Mouse (Mus musculus) cerebellum, postnatal 36 days (tissue): ENCODE results near the gene Gm11444.

Experiments
- DNase-seq, 2 experiments: peaks; one replicate each; pipeline ENCODE4 v3.0.0; 2021 to 2022; ENCODE audit warnings: mixed read lengths in 2 of 2

Gene Gm11444

GRCm38 (mm10) chr11:85857997-85858698 is 8.0 kb upstream of the Gm11444 start:
- no peak for DNase-seq

DNA sequence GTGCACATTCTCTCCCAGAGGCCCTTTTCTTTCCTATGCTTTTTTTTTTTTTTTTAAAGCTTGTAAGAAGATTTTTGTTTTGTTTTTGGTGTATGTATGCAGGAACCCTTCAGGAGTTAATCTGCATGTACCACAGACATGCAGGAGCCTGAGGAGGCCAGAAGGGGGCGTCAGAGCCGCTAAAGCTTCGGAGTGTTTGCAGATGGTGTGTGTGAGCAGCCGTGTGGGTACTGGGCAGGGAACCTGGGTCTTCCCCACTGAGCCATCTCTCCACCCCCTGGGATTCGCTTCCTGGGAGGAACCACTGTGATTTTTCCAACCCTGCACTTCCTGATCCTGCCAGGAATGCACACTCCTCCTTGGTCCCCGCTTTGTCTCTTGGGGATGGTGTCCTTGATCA is 625 bp upstream of the Gm11444 start:
- no peak for DNase-seq

GRCm38 (mm10) chr11:85849037-85849436 is 1.1 kb downstream of the Gm11444 start:
- DNase-seq = peak; percentile 54 to 62

DNA sequence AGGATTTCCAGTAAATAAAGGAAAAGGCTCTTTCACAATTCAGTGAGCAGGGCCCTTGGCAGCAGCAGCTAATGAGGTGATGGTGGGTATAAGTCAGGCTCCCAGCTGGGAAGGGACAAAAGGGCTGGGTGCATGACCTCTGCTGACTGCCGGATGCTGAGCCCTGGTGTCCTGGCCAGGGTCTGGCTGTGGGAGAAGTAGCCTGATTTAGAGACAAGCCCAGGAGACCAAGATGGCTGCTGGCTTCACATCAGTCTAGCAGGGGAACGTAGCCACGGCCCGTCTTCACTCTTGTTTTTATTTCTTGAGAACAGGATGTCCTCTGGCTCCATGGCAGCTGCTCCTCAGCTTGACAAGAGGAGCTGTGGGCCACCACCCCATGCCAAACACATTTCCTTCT is 3.6 kb downstream of the Gm11444 start:
- DNase-seq = no peak

- DNase-seq = no peak
These were observed 4.2 kb downstream of the Gm11444 start for GRCm38 (mm10) chr11:85845921-85846320.

- DNase-seq = no peak
These were observed 5.2 kb downstream of the Gm11444 start for GRCm38 (mm10) chr11:85844971-85845370.

DNA sequence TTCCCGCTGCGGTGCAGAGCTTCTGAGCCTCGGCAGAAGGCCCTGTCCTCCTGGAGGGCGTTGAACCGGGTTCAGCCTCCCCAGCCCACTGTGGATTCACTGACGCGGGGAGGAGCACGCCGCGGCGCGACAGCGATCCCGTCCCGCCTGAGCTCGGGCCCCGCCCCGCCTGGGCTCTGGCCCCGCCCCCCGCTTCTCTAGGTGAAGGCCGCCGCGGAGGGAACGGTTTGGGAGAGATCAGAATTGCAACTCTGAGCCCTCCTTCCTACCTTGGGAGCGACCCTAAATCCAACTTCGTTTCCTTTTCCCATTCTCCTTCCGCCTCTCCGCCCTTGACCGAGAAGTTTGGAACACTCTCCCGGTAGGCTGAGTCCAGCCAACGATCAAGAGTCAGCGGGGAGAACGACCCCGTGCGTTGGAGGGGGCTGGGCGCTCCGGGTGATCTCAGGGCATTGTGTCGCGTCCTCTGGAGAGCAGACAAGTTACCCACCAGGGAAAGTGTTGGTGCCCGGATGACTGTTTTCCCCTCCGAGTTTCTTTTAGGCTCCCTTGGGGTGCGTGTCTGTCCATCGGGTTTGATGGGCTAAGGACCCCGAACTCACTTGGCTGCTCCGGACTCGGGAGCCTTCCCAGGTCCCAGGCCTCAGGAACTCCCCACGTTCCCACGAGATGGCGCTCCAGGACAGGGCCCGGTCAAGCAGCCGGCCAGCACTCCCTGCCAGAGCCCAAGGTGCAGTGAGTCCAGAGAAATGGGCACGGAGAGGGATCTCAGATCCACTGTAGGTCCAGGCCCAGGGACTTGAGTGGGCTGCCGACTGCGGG is 5.8 kb downstream of the Gm11444 start:
- peak; percentile 78 for DNase-seq

DNA sequence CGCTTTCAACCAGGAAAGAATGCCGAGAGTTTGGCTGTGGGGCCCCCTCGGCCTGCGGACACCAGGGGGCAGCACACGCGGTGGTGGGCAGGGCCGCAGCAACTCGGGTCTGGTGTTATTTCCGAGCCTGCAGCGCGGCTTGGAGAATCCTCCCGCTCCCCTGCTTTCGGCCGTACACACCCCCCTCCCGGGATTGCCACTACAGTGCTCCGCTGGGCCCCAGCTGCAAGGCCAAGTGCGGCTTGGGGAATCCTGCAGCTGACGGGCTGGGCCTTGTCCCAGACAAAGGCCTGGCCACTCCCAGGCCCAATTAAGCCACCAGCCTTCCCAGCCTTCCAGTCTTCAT is 6.8 kb downstream of the Gm11444 start:
- peak in 1 of 2 experiments; percentile 42 for DNase-seq

DNA sequence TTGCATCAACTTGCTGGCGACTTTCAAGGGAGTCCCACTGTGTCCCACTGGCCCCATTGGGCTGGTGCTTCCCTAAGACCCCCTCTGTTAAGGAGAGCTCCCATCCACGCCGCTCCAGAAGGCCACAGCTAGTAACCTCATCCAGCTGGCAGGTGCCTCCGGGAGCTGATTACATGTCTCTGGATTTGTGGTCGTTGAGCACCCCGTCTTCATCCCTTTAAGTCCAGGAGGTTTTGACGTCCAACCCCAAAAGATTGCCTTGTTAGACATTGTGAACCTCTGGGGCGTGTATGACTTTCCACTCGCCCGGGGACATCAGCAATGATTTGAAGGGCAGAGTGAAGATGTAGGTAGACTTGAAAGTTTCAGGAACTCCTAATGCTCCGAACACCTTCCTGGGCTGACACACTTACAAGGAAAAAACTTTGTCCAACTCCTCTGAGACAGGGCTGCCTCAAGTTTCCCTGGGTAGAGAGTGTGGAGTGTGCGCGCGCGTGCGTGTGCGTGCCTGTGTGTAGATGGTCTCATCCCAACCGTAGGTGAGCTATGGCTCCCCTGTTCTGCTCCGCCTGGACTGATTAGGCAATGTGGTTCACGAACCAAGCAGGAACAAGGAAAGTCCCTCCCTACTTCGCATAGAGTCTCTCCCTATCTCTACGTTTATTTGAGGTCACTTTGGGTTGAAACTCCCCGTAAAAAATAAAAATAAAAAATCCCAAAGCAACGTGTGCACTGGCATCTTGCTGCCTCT is 7.4 kb downstream of the Gm11444 start:
- no peak for DNase-seq

- peak in 1 of 2 experiments; percentile 50 for DNase-seq
These were observed 8.2 kb downstream of the Gm11444 start for GRCm38 (mm10) chr11:85841980-85842379.

GRCm38 (mm10) chr11:85841211-85841681 is 8.9 kb downstream of the Gm11444 start:
- DNase-seq = no peak

- no peak for DNase-seq
These were observed 9.4 kb downstream of the Gm11444 start for GRCm38 (mm10) chr11:85840803-85841145.

DNA sequence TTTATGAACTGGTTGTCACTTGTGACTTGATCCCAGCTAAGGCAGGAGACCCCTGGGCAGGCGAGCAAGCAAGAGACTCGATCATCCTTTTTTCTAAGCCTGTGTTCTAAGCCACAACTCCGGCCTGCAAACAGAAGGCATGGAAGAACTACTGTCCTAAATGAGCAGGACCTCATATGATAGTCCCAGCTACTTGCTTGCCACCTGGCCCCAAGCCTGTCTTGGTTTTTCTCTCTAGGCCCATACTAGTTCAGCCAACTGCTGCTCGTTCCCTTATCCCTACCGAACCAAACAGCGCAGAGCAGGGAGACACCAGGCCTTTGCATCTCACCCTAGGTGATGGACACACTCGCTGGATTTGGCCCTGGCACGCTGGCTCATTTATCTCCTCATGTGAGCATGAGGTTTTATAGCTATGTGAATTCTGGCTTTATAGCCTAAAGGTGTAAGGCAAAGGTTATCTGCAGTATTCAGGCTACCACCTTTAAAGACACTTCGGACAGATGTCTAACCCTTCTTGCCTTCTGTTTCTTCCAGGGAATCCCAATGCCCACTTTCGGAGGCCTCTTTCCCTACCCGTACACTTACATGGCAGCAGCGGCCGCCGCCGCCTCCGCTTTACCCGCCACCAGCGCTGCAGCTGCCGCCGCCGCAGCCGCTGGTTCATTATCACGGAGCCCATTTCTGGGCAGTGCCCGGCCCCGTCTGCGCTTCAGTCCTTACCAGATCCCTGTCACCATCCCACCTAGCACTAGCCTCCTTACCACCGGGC is 9.9 kb downstream of the Gm11444 start:
- DNase-seq = no peak

GRCm38 (mm10) chr11:85839258-85840030 is 10.7 kb downstream of the Gm11444 start:
- DNase-seq = no peak

- no peak for DNase-seq
These were observed 11.5 kb downstream of the Gm11444 start for GRCm38 (mm10) chr11:85838424-85839257.

GRCm38 (mm10) chr11:85837648-85838423 is 12.3 kb downstream of the Gm11444 start:
- DNase-seq = no peak

DNA sequence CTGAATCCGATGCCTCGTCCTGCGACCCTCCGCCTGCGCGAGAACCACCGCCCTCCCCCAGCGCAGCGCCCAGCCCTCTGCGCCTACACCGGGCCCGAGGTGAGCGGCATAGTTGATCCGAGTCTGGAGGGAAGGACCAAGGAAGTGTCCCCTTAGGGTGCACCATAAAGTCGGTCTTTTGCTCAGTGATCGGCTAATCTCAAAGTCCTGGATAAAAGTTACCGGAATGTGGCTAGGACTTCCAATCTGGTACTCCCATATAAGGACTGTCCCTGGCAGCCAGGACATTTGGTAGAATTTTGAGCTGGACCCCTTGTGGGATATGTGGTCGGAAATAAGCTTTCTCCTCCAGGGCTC is 12.9 kb downstream of the Gm11444 start:
- no peak for DNase-seq

DNA sequence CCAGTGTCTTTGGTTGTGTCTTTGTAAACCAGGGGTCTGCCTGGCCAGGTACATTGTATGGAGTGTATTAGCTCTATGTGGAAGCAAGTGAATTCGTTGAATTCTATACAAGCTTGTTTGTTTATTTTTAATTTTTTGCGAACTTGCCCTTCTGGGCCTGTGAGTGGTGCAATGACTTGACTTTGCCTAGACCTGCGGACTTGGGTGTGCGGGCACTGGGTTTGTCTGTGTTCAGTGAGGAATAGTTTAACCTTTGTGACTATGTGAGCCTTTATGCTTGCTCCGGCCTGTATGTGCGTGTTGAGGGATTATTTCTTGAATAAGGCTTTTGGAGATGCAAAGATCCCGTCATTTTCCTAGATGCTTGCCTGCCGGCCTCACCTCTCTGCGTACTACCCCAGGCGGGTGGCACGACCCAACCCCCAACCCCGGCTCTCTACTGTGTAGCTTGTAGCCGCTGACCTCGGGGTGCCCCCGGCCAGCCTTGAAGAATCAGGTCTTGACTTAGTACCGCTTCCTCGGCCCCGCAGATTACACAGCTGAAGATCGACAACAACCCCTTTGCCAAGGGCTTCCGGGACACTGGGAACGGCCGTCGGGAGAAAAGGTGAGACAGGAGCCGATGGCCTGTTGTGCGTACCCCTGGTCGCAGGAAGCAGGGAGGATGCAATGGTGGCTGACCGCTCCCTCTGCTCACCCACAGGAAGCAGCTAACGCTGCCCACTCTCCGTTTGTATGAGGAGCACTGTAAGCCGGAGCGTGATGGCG is 13.4 kb downstream of the Gm11444 start:
- DNase-seq = no peak

DNA sequence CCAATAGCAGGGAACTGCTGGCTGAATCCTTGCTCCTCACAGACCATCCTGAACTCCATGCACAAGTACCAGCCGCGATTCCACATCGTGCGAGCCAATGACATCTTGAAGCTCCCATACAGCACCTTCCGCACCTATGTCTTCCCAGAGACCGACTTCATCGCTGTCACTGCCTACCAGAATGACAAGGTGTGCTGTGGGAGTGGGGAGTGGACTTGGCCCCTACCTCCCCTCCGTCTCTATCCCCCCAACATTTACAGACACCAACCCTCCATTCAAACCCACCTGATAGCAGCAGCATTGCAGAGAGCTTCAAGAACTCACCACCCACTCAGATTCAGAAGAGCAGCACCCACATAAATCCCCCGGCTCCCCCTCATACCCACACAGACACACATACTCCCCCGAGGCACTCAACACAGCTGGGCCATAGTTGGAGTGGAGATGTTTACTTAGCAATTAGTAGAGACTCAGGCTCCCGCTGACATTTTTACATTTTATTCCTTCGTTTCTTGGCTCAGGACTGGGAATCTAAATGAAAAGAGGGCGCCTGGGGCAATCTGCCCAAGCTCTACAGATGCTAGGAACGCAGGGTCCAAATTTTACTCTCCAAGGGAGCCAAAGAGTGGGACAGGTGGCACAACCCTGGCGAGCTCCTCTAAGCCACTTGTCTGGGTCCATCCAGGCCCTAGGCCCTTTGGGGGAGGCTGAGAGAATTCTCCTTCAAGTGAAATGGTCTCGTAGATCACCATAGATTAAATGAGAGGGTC is 14.2 kb downstream of the Gm11444 start:
- no peak for DNase-seq
